Mouse (Mus musculus) megakaryocyte, embryonic 14.5 days (primary cell): ENCODE data around the gene Rundc1. TPM values are rescaled to one million over a fixed set of nuclear protein-coding genes. Genes with fewer than 3 reads are reported as not detected.

Source experiments
- H3K27me3 ChIP-seq: replicated peaks from 2 replicates; pipeline ENCODE3; 2012; ENCODE audit warnings: inconsistent platforms
- H3K36me3 ChIP-seq: replicated peaks from 2 replicates; pipeline ENCODE3; 2012; ENCODE audit warnings: low read length, inconsistent platforms, mixed read lengths
- H3K4me1 ChIP-seq: 2 replicates; pipeline ENCODE4 v1.6.1; 2012; ENCODE audit warnings: inconsistent platforms
- H3K4me3 ChIP-seq: replicated peaks from 2 replicates; pipeline ENCODE3; 2012; ENCODE audit warnings: moderate library complexity, mild to moderate bottlenecking, inconsistent platforms
- H3K9me3 ChIP-seq: 2 replicates; pipeline ENCODE4 v1.6.1; 2012; ENCODE audit warnings: inconsistent platforms
- FLI1 ChIP-seq: IDR thresholded peaks from 2 replicates; pipeline ENCODE4 v1.6.1; 2012; ENCODE audit warnings: low read length, inconsistent platforms, mixed read lengths
- GATA1 ChIP-seq: IDR thresholded peaks from 3 replicates; pipeline ENCODE4 v1.6.1; 2012; ENCODE audit warnings: mixed read lengths, low read length, inconsistent platforms, borderline replicate concordance
- polyA plus RNA-seq: library from polyadenylated mRNA; stranded (reverse); fragments of >175 nt; gene quantifications from 2 replicates; pipeline ENCODE4 v1.2.3, GENCODE M21; 2012; ENCODE audit warnings: low replicate concordance; ENCODE audit not compliant: insufficient read depth

Rundc1 gene
- polyA plus RNA-seq, 1 experiment: 3.1 TPM

GRCm38 (mm10) chr11:101454702-101455101, 29.8 kb downstream of the Rundc1 start:
- H3K4me3 ChIP-seq: no peak overlapping the region
- H3K36me3 ChIP-seq: peaks cover 64% of the 10 kb centered on the region
- no peaks in the 10 kb centered on the region for H3K9me3 ChIP-seq
- H3K4me1 ChIP-seq: peaks cover 31% of the 10 kb centered on the region
- TF ChIP-seq GATA1 (no peak), FLI1 (no peak)
- no peaks in the 10 kb centered on the region for H3K27me3 ChIP-seq

DNA sequence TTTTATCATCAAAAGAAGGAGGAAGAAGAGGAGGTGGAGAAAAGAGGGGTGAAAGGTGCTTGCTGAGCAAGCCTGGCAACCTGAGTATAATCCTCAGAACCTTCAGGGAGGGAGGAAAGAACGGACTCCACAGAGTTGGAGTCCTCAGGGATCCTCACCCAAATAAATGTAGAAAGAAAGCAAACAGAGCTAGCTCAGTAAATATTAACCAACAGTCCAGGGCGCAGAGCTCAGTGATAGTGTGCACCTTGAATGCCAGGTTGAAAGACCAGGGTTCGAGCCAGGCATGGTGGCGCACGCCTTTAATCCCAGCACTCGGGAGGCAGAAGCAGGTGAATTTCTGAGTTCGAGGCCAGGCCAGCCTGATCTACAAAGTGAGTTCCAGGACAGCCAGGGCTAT, 30.7 kb downstream of the Rundc1 start:
- H3K27me3 ChIP-seq: no peaks in the 10 kb centered on the region
- no peaks in the 10 kb centered on the region for H3K9me3 ChIP-seq
- peaks cover 24% of the 10 kb centered on the region for H3K4me1 ChIP-seq
- no peak for TF ChIP-seq GATA1
- TF ChIP-seq FLI1: no peak
- H3K4me3 ChIP-seq: no peak overlapping the region
- H3K36me3 ChIP-seq: peaks cover 74% of the 10 kb centered on the region

GRCm38 (mm10) chr11:101457631-101458030, 32.7 kb downstream of the Rundc1 start:
- TF ChIP-seq FLI1 (no peak), GATA1 (no peak)
- H3K9me3 ChIP-seq: no peaks in the 10 kb centered on the region
- peaks cover 15% of the 10 kb centered on the region for H3K4me1 ChIP-seq
- peaks cover 84% of the 10 kb centered on the region for H3K36me3 ChIP-seq
- H3K27me3 ChIP-seq: peaks cover 2% of the 10 kb centered on the region
- H3K4me3 ChIP-seq: no peak overlapping the region

GRCm38 (mm10) chr11:101458217-101458616, 33.3 kb downstream of the Rundc1 start:
- TF ChIP-seq GATA1: no peak
- TF ChIP-seq FLI1: no peak
- Histone ChIP-seq H3K9me3 (no peaks in the 10 kb centered on the region), H3K4me3 (no peak overlapping the region), H3K27me3 (peaks cover 2% of the 10 kb centered on the region), H3K36me3 (peaks cover 83% of the 10 kb centered on the region), H3K4me1 (peaks cover 21% of the 10 kb centered on the region)

GRCm38 (mm10) chr11:101459716-101460115, 34.8 kb downstream of the Rundc1 start:
- TF ChIP-seq FLI1: no peak
- no peak for TF ChIP-seq GATA1
- Histone ChIP-seq H3K9me3 (no peaks in the 10 kb centered on the region), H3K4me1 (peaks cover 33% of the 10 kb centered on the region), H3K4me3 (no peak overlapping the region), H3K27me3 (peaks cover 2% of the 10 kb centered on the region), H3K36me3 (peaks cover 75% of the 10 kb centered on the region)

- TF ChIP-seq FLI1: no peak
- no peak for TF ChIP-seq GATA1
- Histone ChIP-seq H3K4me3 (no peak overlapping the region), H3K27me3 (peaks cover 6% of the 10 kb centered on the region), H3K36me3 (peaks cover 70% of the 10 kb centered on the region), H3K9me3 (no peaks in the 10 kb centered on the region), H3K4me1 (peaks cover 39% of the 10 kb centered on the region)
These were observed 35.4 kb downstream of the Rundc1 start for GRCm38 (mm10) chr11:101460321-101460720.

DNA sequence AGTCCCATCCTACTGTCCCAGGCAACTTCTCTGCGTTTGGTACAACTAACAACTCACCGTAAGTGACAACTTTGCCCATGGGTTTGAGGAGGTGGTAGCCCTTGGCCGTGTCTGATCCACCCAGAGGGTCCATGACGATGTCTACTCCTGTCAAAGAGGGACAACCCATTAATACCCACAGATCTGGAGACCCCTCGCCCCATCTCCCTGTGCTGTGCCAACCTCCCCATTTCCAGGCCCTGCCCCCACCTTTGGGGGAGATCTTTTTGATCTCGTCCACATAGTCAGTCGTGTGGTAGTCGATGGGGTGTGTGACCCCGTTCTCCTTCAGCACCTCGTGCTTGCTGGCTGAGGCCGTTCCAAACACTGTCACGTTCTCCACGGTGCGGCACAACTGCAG, 37.3 kb downstream of the Rundc1 start:
- H3K4me1 ChIP-seq: peaks cover 57% of the 10 kb centered on the region
- TF ChIP-seq GATA1 (no peak), FLI1 (no peak)

GRCm38 (mm10) chr11:101462583-101463440, 37.9 kb downstream of the Rundc1 start:
- Histone ChIP-seq H3K4me1 (peaks cover 58% of the 10 kb centered on the region), H3K9me3 (no peaks in the 10 kb centered on the region), H3K36me3 (peaks cover 49% of the 10 kb centered on the region), H3K27me3 (peaks cover 12% of the 10 kb centered on the region), H3K4me3 (peak overlapping the region; percentile 24)
- TF ChIP-seq GATA1 (no peak), FLI1 (no peak)

More for the DNA sequence above, 37.3 kb downstream of the Rundc1 start:
- peaks cover 56% of the 10 kb centered on the region for H3K36me3 ChIP-seq
- H3K4me3 ChIP-seq: peak overlapping the region; percentile 24
- no peaks in the 10 kb centered on the region for H3K9me3 ChIP-seq
- H3K27me3 ChIP-seq: peaks cover 8% of the 10 kb centered on the region

GRCm38 (mm10) chr11:101464211-101465100, 39.6 kb downstream of the Rundc1 start, which contains the start of gene Rnd2:
Rnd2 (plus strand) TSS chr11:101464999.
- H3K27me3 ChIP-seq: peaks cover 24% of the 10 kb centered on the region
- H3K36me3 ChIP-seq: peaks cover 33% of the 10 kb centered on the region
- H3K9me3 ChIP-seq: no peaks in the 10 kb centered on the region
- peak within 1 kb of the TSS; percentile 97 for H3K4me3 ChIP-seq
- TF ChIP-seq FLI1 (no peak), GATA1 (no peak)
- H3K4me1 ChIP-seq: peaks cover 69% of the 10 kb centered on the region
